ENCODE assay signal across 27 mouse cellular contexts in genomic region chr6:54924538-54924937, GRCm38 (mm10).
"Had no signal": no experiment of that assay in that cellular context is flagged by ENCODE, and none has a peak within 500 bp of the region (broad histone marks: within the 10 kb centered on the region; RNA-seq: fewer than 3 reads in every experiment).

No protein-coding gene starts in this region.

- H3K9ac ChIP-seq: heart, embryonic 13.5 days; heart, embryonic 15.5 days; hindbrain, embryonic 12.5 days; hindbrain, embryonic 14.5 days; intestine, embryonic 15.5 days; limb, embryonic 13.5 days; limb, embryonic 15.5 days; liver, embryonic 12.5 days; liver, embryonic 14.5 days had no signal

- H3K27ac ChIP-seq: gastrocnemius, adult 2 months; heart, adult 2 months; heart, embryonic 13.5 days; heart, embryonic 15.5 days; hindbrain, embryonic 10.5 days; hindbrain, embryonic 12.5 days; hindbrain, embryonic 14.5 days; intestine, embryonic 15.5 days; layer of hippocampus, adult 2 months; left cerebral cortex, adult 2 months; limb, embryonic 13.5 days; limb, embryonic 15.5 days; liver, embryonic 12.5 days; liver, embryonic 14.5 days had no signal

- ATAC-seq: hindbrain, embryonic 16.5 days; inflammation-experienced regulatory T-cells, adult 6 months; intestine, embryonic 15.5 days; intestine, postnatal 0 days; liver, embryonic 12.5 days had no signal

- DNase-seq: gastrocnemius, adult 2 months; gastrocnemius, postnatal 10 days; gastrocnemius, postnatal 25 days; heart, postnatal 14 days; heart, postnatal 4 days; kidney, adult 2 months; kidney, adult 9 months; kidney, postnatal 10 days; kidney, postnatal 25 days; kidney, postnatal 4 days had no signal

- H3K4me3 ChIP-seq: gastrocnemius, adult 2 months; heart, adult 2 months; heart, embryonic 13.5 days; heart, embryonic 15.5 days; hindbrain, embryonic 10.5 days; hindbrain, embryonic 12.5 days; intestine, embryonic 15.5 days; layer of hippocampus, adult 2 months; left cerebral cortex, adult 2 months; limb, embryonic 13.5 days; limb, embryonic 15.5 days; liver, embryonic 12.5 days had no signal

- H3K27me3 ChIP-seq: heart, embryonic 13.5 days; heart, embryonic 15.5 days; hindbrain, embryonic 12.5 days; intestine, embryonic 15.5 days; limb, embryonic 13.5 days; limb, embryonic 15.5 days; liver, embryonic 12.5 days had no signal

- H3K36me3 ChIP-seq: heart, embryonic 15.5 days; hindbrain, embryonic 10.5 days; hindbrain, embryonic 12.5 days; liver, embryonic 12.5 days had no signal

- H3K4me2 ChIP-seq: heart, embryonic 11.5 days; heart, embryonic 13.5 days; heart, embryonic 15.5 days; hindbrain, embryonic 12.5 days; hindbrain, embryonic 14.5 days; intestine, embryonic 15.5 days; limb, embryonic 13.5 days; limb, embryonic 15.5 days; liver, embryonic 12.5 days had no signal

- H3K9me3 ChIP-seq: heart, embryonic 13.5 days; heart, embryonic 15.5 days; hindbrain, embryonic 10.5 days; hindbrain, embryonic 12.5 days; intestine, embryonic 15.5 days; limb, embryonic 13.5 days; limb, embryonic 15.5 days; liver, embryonic 12.5 days had no signal

- H3K4me1 ChIP-seq: heart, embryonic 13.5 days; heart, embryonic 15.5 days; hindbrain, embryonic 10.5 days; hindbrain, embryonic 12.5 days; intestine, embryonic 15.5 days; limb, embryonic 13.5 days; limb, embryonic 15.5 days; liver, embryonic 12.5 days had no signal
